Mouse (Mus musculus) brain, embryonic 14.5 days (tissue): ENCODE measurements at regions not wholly inside any gene's neighbourhood (a gene's known extent, or its start where the extent isn't known, plus 50 kb on each side); places are given as distances from the start of the nearest gene placed in this dataset.

Experiments
- DNase-seq: peaks from one replicate; pipeline ENCODE4 v3.0.0-alpha.2; 2011; ENCODE audit warnings: low read depth
- CTCF ChIP-seq: fragments of 200-500 bp; IDR thresholded peaks from 2 replicates; pipeline ENCODE4 v1.5.1; 2012; ENCODE audit warnings: inconsistent platforms, mild to moderate bottlenecking, moderate library complexity, borderline replicate concordance; ENCODE audit not compliant: insufficient read depth, insufficient read length; ENCODE audit errors: extremely low read depth
- POLR2A ChIP-seq: fragments of 200-500 bp; IDR thresholded peaks from 2 replicates; pipeline ENCODE4 v1.6.1; 2012; ENCODE audit warnings: mild to moderate bottlenecking, inconsistent platforms, borderline replicate concordance; ENCODE audit not compliant: poor library complexity, insufficient read depth, insufficient read length, severe bottlenecking; ENCODE audit errors: extremely low read depth

- no peak for DNase-seq
- no peak for TF ChIP-seq POLR2A
- TF ChIP-seq CTCF: no peak
Observed at GRCm38 (mm10) chr2:113903865-113904264, 55.4 kb upstream of the Arhgap11a start.

DNA sequence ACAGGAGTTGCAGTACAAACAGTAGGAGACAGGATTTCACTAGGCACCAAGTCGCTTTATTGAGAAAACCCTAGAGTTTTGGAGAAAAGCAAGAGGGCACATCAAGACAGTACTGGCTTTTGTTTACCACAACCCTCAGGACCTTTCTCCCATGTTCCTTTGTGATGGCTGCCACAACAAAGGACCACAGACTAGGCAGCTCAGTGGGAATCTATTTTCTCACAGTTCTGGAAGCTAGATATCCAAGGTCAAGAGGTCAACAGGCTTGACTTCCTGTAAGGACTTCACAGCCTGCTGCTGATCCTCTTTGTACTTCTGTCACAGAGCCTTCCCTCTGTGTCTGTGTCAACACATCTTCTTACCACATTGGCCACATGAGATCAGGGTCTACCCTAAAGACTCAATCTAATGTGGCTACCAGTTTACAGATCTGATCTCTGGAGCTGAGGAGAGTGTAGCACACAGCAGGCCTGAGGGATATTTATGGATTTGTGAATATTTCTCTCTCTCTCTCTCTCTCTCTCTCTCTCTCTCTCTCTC is 54.6 kb upstream of the Arhgap11a start:
- DNase-seq: no peak
- TF ChIP-seq POLR2A (no peak), CTCF (no peak)

DNA sequence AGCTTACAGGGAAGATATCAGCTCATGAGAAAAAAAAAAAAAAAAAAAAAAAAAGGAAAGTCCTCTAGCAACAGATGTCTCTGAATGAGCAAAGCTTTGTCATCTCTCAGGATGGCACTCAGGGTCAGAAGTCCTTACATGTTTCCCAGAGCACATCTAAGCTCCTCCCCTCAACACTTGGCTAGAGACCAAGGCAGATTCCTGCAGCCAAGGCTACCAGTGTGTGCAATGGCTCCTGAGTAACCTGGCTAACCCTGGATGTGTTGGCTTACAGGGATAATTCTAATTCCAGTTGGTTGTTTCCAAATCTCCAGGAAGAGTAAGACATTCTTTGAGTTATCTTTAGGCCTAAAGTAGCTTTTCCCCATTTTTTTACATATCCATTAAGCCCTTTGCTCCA is 53.9 kb upstream of the Arhgap11a start:
- TF ChIP-seq POLR2A: no peak
- no peak for DNase-seq

DNA sequence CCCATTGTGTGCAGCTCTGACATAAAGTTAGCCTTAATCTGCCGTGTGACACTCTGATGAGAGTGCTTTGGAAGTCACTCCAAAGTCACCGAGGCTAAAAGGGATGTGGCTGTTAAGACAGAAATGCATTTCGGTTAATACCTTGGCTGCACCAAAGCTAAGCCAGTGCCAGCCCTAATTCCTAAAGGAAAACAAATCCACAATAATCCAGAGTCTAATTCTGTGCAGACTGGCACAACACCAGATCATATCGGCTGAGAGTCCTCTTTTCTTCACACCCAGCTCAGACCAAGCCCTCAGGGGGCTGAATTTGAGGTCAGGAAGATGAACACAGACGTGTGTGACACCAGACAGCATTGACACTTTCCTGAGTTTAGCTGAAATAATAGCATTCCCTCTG is 52.0 kb upstream of the Arhgap11a start:
- DNase-seq: no peak
- TF ChIP-seq POLR2A: no peak
- no peak for TF ChIP-seq CTCF

GRCm38 (mm10) chr2:113898747-113899146 is 50.3 kb upstream of the Arhgap11a start:
- no peak for DNase-seq
- TF ChIP-seq CTCF (no peak), POLR2A (no peak)
